Mouse (Mus musculus) olfactory bulb, adult 2 months (tissue): Measurements from ENCODE around the gene Ppp1r14d.

Experiments
- CTCF ChIP-seq: fragments of 200-500 bp; IDR thresholded peaks from 2 replicates; pipeline ENCODE4 v1.5.1; 2012; ENCODE audit warnings: low read depth, mild to moderate bottlenecking, low read length, moderate library complexity; ENCODE audit not compliant: insufficient read depth
- POLR2A ChIP-seq: fragments of 200-500 bp; IDR thresholded peaks from 2 replicates; pipeline ENCODE4 v1.6.1; 2012; ENCODE audit warnings: mild to moderate bottlenecking, low read depth, low read length, moderate library complexity; ENCODE audit not compliant: insufficient read depth

- TF ChIP-seq CTCF (no peak), POLR2A (no peak)
Measured at GRCm38 (mm10) chr2:119171574-119171973, 58.1 kb downstream of the Ppp1r14d start.
